ENCODE assay signal across 21 mouse cellular contexts in the genomic region with DNA sequence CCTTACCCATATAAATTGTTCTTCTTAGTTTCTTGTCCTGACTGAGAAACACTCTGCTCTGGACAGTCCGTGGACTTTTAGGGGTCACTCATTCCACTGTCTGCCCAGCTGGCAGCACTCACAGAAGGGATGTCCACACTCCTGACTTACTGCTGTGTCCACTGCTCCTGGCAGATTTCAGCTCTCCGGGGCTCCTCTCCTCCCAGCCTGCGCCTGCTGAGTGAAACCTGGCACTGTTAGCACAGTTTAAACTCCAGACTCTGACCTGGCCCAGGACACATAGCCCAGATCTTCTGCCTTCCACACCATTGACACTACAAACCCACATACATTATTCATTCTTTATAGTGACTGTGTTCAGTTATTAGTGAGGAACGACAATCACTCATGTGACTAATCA. TPM values are rescaled to one million over a fixed set of nuclear protein-coding genes. Genes with fewer than 3 reads are reported as not detected.
A peak's percentile ranks its signal among the peaks of the same experiment; 100 is the strongest.
DNase-seq lines count a peak whose midpoint lies in the region; ATAC-seq and TF ChIP-seq lines count a peak whose summit lies in the region.
"Had no signal": no experiment of that assay in that cellular context is flagged by ENCODE, and none has a peak within 500 bp of the region (broad histone marks: within the 10 kb centered on the region; RNA-seq: fewer than 3 reads in every experiment).

No protein-coding gene starts in this region.

- no peak overlapping the region for H3K4me2 ChIP-seq in lung, postnatal 0 days (replicated peaks; ENCODE audit: low read depth, low read length)
- H3K4me2 ChIP-seq: embryonic facial prominence, embryonic 12.5 days; forebrain, embryonic 15.5 days; hindbrain, embryonic 15.5 days; limb, embryonic 13.5 days; midbrain, embryonic 12.5 days; neural tube, embryonic 15.5 days had no signal

- peak overlapping the region; percentile 86 for H3K27ac ChIP-seq in heart, adult 2 months
- H3K27ac ChIP-seq in lung, postnatal 0 days (ENCODE audit: low read length) = no peak overlapping the region
- H3K27ac ChIP-seq: embryonic facial prominence, embryonic 12.5 days; forebrain, embryonic 15.5 days; hindbrain, embryonic 15.5 days; limb, embryonic 13.5 days; midbrain, embryonic 12.5 days; neural tube, embryonic 15.5 days had no signal

- H3K79me2 ChIP-seq in heart, adult 2 months (replicated peaks; ENCODE audit: control insufficient read depth, insufficient read depth, low read length) = no peaks in the 10 kb centered on the region

- peak; percentile 36 for ATAC-seq in lung, postnatal 0 days
- ATAC-seq: forebrain, embryonic 15.5 days; intestine, postnatal 0 days had no signal

- DNase-seq in heart, adult 2 months = no peak
- DNase-seq in heart, postnatal 36 days = no peak
- peak; percentile 28 for DNase-seq in lung, postnatal 0 days (ENCODE audit: low spot score)
- no peak for DNase-seq in lung, postnatal 14 days
- peak; percentile 43 for DNase-seq in cerebellum, adult 9-10 months
- peak; percentile 52 for DNase-seq in skeletal muscle tissue, adult 2 months (ENCODE audit: low read depth, low spot score)
- DNase-seq in adrenal gland, adult 8-10 months = no peak
- DNase-seq: adrenal gland, postnatal 14 days; kidney, postnatal 14 days; layer of hippocampus, adult 9-11 months; thymus, postnatal 36 days had no signal

- intact Hi-C loops in heart, adult 2 months (cut with DNase I) = no loop called here
- intact Hi-C loops in heart, postnatal 36 days (cut with DNase I) = no loop called here

- H3K9me3 ChIP-seq in lung, postnatal 0 days (ENCODE audit: low read length) = no peaks in the 10 kb centered on the region
- H3K9me3 ChIP-seq: embryonic facial prominence, embryonic 12.5 days; forebrain, embryonic 15.5 days; hindbrain, embryonic 15.5 days; limb, embryonic 13.5 days; midbrain, embryonic 12.5 days; neural tube, embryonic 15.5 days had no signal

- H3K36me3 ChIP-seq in heart, adult 2 months (ENCODE audit: control insufficient read depth, insufficient read depth, low read length) = peaks cover 3% of the 10 kb centered on the region
- peaks cover 7% of the 10 kb centered on the region; the same call in 1 of the 2 replicates for H3K36me3 ChIP-seq in lung, postnatal 0 days (ENCODE audit: insufficient read depth, low read length)

- peak overlapping the region; percentile 41 for H3K9ac ChIP-seq in heart, adult 2 months (ENCODE audit: low read depth, low read length)
- H3K9ac ChIP-seq in lung, postnatal 0 days (replicated peaks; ENCODE audit: low read depth) = no peak overlapping the region
- H3K9ac ChIP-seq: embryonic facial prominence, embryonic 12.5 days; forebrain, embryonic 15.5 days; hindbrain, embryonic 15.5 days; limb, embryonic 13.5 days; midbrain, embryonic 12.5 days; neural tube, embryonic 15.5 days had no signal

- no peaks in the 10 kb centered on the region for H3K27me3 ChIP-seq in heart, adult 2 months (ENCODE audit: control insufficient read depth, insufficient read depth, low read length)
- H3K27me3 ChIP-seq in lung, postnatal 0 days (replicated peaks; ENCODE audit: insufficient read depth, low read length) = no peaks in the 10 kb centered on the region
- H3K27me3 ChIP-seq: forebrain, embryonic 15.5 days; hindbrain, embryonic 15.5 days; neural tube, embryonic 15.5 days had no signal

- 41% methylated on average over 4 of the region's 4 CpGs for WGBS in heart, adult 2 months
- 64% methylated on average over 4 of the region's 4 CpGs for WGBS in lung, postnatal 0 days

- TF ChIP-seq CTCF in heart, adult 2 months (IDR thresholded peaks at IDR 0.05) = no peak
- TF ChIP-seq CTCF in lung, postnatal 0 days (IDR thresholded peaks at IDR 0.05) = no peak

- TF ChIP-seq POLR2A in heart, adult 2 months (IDR thresholded peaks at IDR 0.05; ENCODE audit: insufficient read depth, low read depth, low read length) = no peak

- TF ChIP-seq EP300 in heart, adult 2 months (IDR thresholded peaks at IDR 0.05; ENCODE audit: insufficient read depth, low read depth, low read length) = 0 out of 2 replicates have a peak, but pooled peaks have one; percentile 15
- no peak for TF ChIP-seq EP300 in lung, postnatal 0 days (IDR thresholded peaks at IDR 0.05)

- H3K4me1 ChIP-seq in heart, adult 2 months (ENCODE audit: control insufficient read depth, insufficient read depth, low read length) = peaks cover 5% of the 10 kb centered on the region
- H3K4me1 ChIP-seq in lung, postnatal 0 days (ENCODE audit: insufficient read depth, low read depth, low read length) = no peaks in the 10 kb centered on the region
- H3K4me1 ChIP-seq: embryonic facial prominence, embryonic 12.5 days; limb, embryonic 13.5 days; midbrain, embryonic 12.5 days had no signal

- no peak overlapping the region for H3K4me3 ChIP-seq in heart, adult 2 months
- H3K4me3 ChIP-seq in lung, postnatal 0 days (ENCODE audit: low read depth, low read length) = no peak overlapping the region
- H3K4me3 ChIP-seq: embryonic facial prominence, embryonic 12.5 days; forebrain, embryonic 15.5 days; hindbrain, embryonic 15.5 days; limb, embryonic 13.5 days; midbrain, embryonic 12.5 days; neural tube, embryonic 15.5 days had no signal

RNA-seq across cellular contexts. Expression of a gene that starts 8.4 kb away (rescaled TPM):
- 100 to 1,000 TPM; 196 to 223 TPM for total RNA-seq in heart, adult 2 months (2021)
- 93.8 and 139 TPM in 2 replicates for polyA plus RNA-seq in heart, adult 2 months (2012; rRNA removed)
- total RNA-seq in heart, postnatal 36 days (2021) = 100 to 1,000 TPM; 196 to 197 TPM
- 18.6 and 22.5 TPM in 2 replicates for polyA plus RNA-seq in lung, postnatal 0 days (2015; fragmentation: Nextera tagmentation; extraction: Ambion mirVana)
- total RNA-seq in adrenal gland, adult 8-10 months (2022) = 100 to 1,000 TPM in 1 of 4 experiments, 10 to 100 TPM in 3; 81.0 to 128 (median 92.8) TPM

RNA-seq across cellular contexts. Expression of a gene that starts 25.7 kb away (rescaled TPM):
- not detected for total RNA-seq in heart, adult 2 months (2021)
- polyA plus RNA-seq in heart, adult 2 months (2012; rRNA removed) = 0.23 and 0.25 TPM in 2 replicates
- not detected for total RNA-seq in heart, postnatal 36 days (2021)
- 0.37 and 0.43 TPM in 2 replicates for polyA plus RNA-seq in lung, postnatal 0 days (2015; fragmentation: Nextera tagmentation; extraction: Ambion mirVana)
- total RNA-seq in adrenal gland, adult 8-10 months (2022) = 1 to 10 TPM; 4.7 to 5.8 (median 4.8) TPM
- total RNA-seq: heart, adult 18-20 months; MEL had no signal

RNA-seq across cellular contexts. Expression of a gene that starts 28.1 kb away (rescaled TPM):
- total RNA-seq in heart, adult 2 months (2021) = not detected
- not detected in 2 replicates for polyA plus RNA-seq in heart, adult 2 months (2012; rRNA removed)
- not detected for total RNA-seq in heart, postnatal 36 days (2021)
- polyA plus RNA-seq in lung, postnatal 0 days (2015; fragmentation: Nextera tagmentation; extraction: Ambion mirVana) = 0.18 TPM in 1 of 2 replicates, not detected in the other
- total RNA-seq in adrenal gland, adult 8-10 months (2022) = not detected
- total RNA-seq: adrenal gland, postnatal 14 days; common myeloid progenitor, adult 5-6 weeks; heart, adult 18-20 months; MEL had no signal
- polyA plus RNA-seq: embryonic facial prominence, embryonic 12.5 days; forebrain, embryonic 15.5 days; limb, embryonic 13.5 days; midbrain, embryonic 12.5 days had no signal

RNA-seq across cellular contexts. Expression of a gene that starts 39.5 kb away (rescaled TPM):
- total RNA-seq in heart, adult 2 months (2021) = 10 to 100 TPM; 19.6 to 21.2 TPM
- polyA plus RNA-seq in heart, adult 2 months (2012; rRNA removed) = 9.7 and 16.4 TPM in 2 replicates
- total RNA-seq in heart, postnatal 36 days (2021) = 10 to 100 TPM; 21.9 TPM
- 73.8 and 74.6 TPM in 2 replicates for polyA plus RNA-seq in lung, postnatal 0 days (2015; fragmentation: Nextera tagmentation; extraction: Ambion mirVana)
- 10 to 100 TPM; 33.2 to 39.2 (median 38.5) TPM for total RNA-seq in adrenal gland, adult 8-10 months (2022)

RNA-seq across cellular contexts. Expression of a gene that starts 42.6 kb away (rescaled TPM):
- total RNA-seq in heart, adult 2 months (2021) = not detected
- 0.03 TPM in 1 of 2 replicates, not detected in the other for polyA plus RNA-seq in heart, adult 2 months (2012; rRNA removed)
- not detected for total RNA-seq in heart, postnatal 36 days (2021)
- polyA plus RNA-seq in lung, postnatal 0 days (2015; fragmentation: Nextera tagmentation; extraction: Ambion mirVana) = 0.23 TPM in 1 of 2 replicates, not detected in the other
- under 1 TPM in 2 of 4 experiments, not detected in 2; 0.06 to 0.16 TPM for total RNA-seq in adrenal gland, adult 8-10 months (2022)
- total RNA-seq: heart, adult 18-20 months had no signal
- polyA plus RNA-seq: embryonic facial prominence, embryonic 12.5 days; forebrain, embryonic 15.5 days; limb, embryonic 13.5 days; midbrain, embryonic 12.5 days had no signal

Comparison
In these comparisons a context has a peak if more than half of its experiments do, and no peak if none do; other contexts are left out.
1. DNase-seq: peak in lung, postnatal 0 days (single experiment), cerebellum, adult 9-10 months (single experiment) and skeletal muscle tissue, adult 2 months (single experiment); none in heart, adult 2 months (0 of 2), heart, postnatal 36 days (0 of 2), lung, postnatal 14 days (single experiment) and adrenal gland, adult 8-10 months (single experiment).
2. RNA of a gene that starts 25.7 kb away (total RNA-seq): 4.7 to 5.8 TPM in adrenal gland, adult 8-10 months; not detected in heart, adult 2 months and not detected in heart, postnatal 36 days; every median in the first group is over 4 times any median in the second.